Mouse (Mus musculus) intestine, embryonic 16.5 days (tissue): ENCODE data around the gene Ltbp4. TPM values are rescaled to one million over a fixed set of nuclear protein-coding genes. Genes with fewer than 3 reads are reported as not detected.
A peak's percentile ranks its signal among the peaks of the same experiment; 100 is the strongest.

ENCODE experiments used
- ATAC-seq: fragments of 200-750 bp; cut with Nextera tagmentation; 2 replicates; pipeline ENCODE4 v1.8.0; 2017; ENCODE audit warnings: moderate TSS enrichment, moderate library complexity
- H3K27ac ChIP-seq: fragments of 300-500 bp; sonication (generic); 2 replicates; pipeline ENCODE4 v1.5.1; 2014; ENCODE audit warnings: mild to moderate bottlenecking, low read length
- H3K27me3 ChIP-seq: fragments of 300-500 bp; sonication (generic); replicated peaks from 2 replicates; pipeline ENCODE4 v1.6.1; 2014; ENCODE audit warnings: low read length, control low read depth, mixed read lengths; ENCODE audit not compliant: control insufficient read depth, insufficient read depth
- H3K36me3 ChIP-seq: fragments of 300-500 bp; sonication (generic); 2 replicates; pipeline ENCODE4 v1.6.1; 2014; ENCODE audit warnings: low read length, control low read depth; ENCODE audit not compliant: control insufficient read depth, insufficient read depth
- H3K4me1 ChIP-seq: fragments of 300-500 bp; sonication (generic); 2 replicates; pipeline ENCODE4 v1.6.1; 2014; ENCODE audit warnings: low read length, control low read depth, mixed read lengths; ENCODE audit not compliant: control insufficient read depth, insufficient read depth
- H3K4me2 ChIP-seq: fragments of 300-500 bp; sonication (generic); 2 replicates; pipeline ENCODE4 v1.6.1; 2014; ENCODE audit warnings: low read depth, low read length, control low read depth
- H3K4me3 ChIP-seq: fragments of 300-500 bp; sonication (generic); 2 replicates; pipeline ENCODE4 v1.5.1; 2014; ENCODE audit warnings: mild to moderate bottlenecking, low read length
- H3K9ac ChIP-seq: fragments of 300-500 bp; sonication (generic); 2 replicates; pipeline ENCODE4 v1.6.1; 2014; ENCODE audit warnings: low read depth, low read length
- H3K9me3 ChIP-seq: fragments of 300-500 bp; sonication (generic); 2 replicates; pipeline ENCODE4 v1.6.1; 2016; ENCODE audit warnings: low read length, control low read depth; ENCODE audit not compliant: control insufficient read depth
- WGBS: fragments of 180-500 bp; shearing (Covaris S2); extraction: QIAGEN DNeasy Blood & Tissue Kit; methylation state at CpG from one replicate; pipeline ENCODE4 v1.1.7; 2014; 5-methylcytosine and 5-hydroxymethylcytosine counted together
- polyA plus RNA-seq: library from polyadenylated mRNA; unstranded; fragments of >200 nt; fragmentation: Nextera tagmentation; extraction: Ambion mirVana; gene quantifications from 2 replicates; pipeline ENCODE4 v1.2.1, GENCODE M21; 2015

Gene Ltbp4
- polyA plus RNA-seq, 1 experiment from 2014 or later = 70.2 TPM

GRCm38 (mm10) chr7:27331854-27332253, 5.6 kb downstream of the Ltbp4 start:
- Histone ChIP-seq H3K4me3 (peak overlapping the region; percentile 68), H3K27me3 (peaks cover 42% of the 10 kb centered on the region), H3K9ac (peak overlapping the region; percentile 85), H3K9me3 (no peaks in the 10 kb centered on the region), H3K27ac (peak overlapping the region; percentile 90), H3K36me3 (no peaks in the 10 kb centered on the region), H3K4me2 (peak overlapping the region; percentile 88), H3K4me1 (peaks cover 47% of the 10 kb centered on the region)
- 7% methylated on average over 8 of the region's 8 CpGs for WGBS
- ATAC-seq = no peak

- peaks cover 46% of the 10 kb centered on the region for H3K4me1 ChIP-seq
- peaks cover 43% of the 10 kb centered on the region for H3K27me3 ChIP-seq
- ATAC-seq = 0 out of 2 replicates have a peak, but pooled peaks have one; percentile 0
These were observed 6.0 kb downstream of the Ltbp4 start for GRCm38 (mm10) chr7:27331541-27331851.

GRCm38 (mm10) chr7:27330709-27331540, 6.6 kb downstream of the Ltbp4 start:
- ATAC-seq = peak; percentile 61
- Histone ChIP-seq H3K9ac (peak overlapping the region; percentile 85), H3K4me3 (peak overlapping the region; percentile 68), H3K4me2 (peak overlapping the region; percentile 88), H3K36me3 (0 out of 2 replicates have a peak, but pooled peaks cover 2% of the 10 kb centered on the region), H3K27me3 (peaks cover 42% of the 10 kb centered on the region), H3K9me3 (no peaks in the 10 kb centered on the region), H3K4me1 (peaks cover 50% of the 10 kb centered on the region), H3K27ac (peak overlapping the region; percentile 90)
- under 1% methylated on average over 39 of the region's 39 CpGs for WGBS

More at GRCm38 (mm10) chr7:27331541-27331851, 6.0 kb downstream of the Ltbp4 start:
- H3K4me2 ChIP-seq = peak overlapping the region; percentile 88
- peak overlapping the region; percentile 68 for H3K4me3 ChIP-seq
- no peaks in the 10 kb centered on the region for H3K9me3 ChIP-seq
- WGBS = 3% methylated on average over 8 of the region's 8 CpGs
- H3K9ac ChIP-seq = peak overlapping the region; percentile 85
- H3K27ac ChIP-seq = peak overlapping the region; percentile 90
- 0 out of 2 replicates have a peak, but pooled peaks cover 2% of the 10 kb centered on the region for H3K36me3 ChIP-seq

GRCm38 (mm10) chr7:27329981-27330380, 7.5 kb downstream of the Ltbp4 start:
- no peak for ATAC-seq
- WGBS = 28% methylated on average over 17 of the region's 17 CpGs
- no peak overlapping the region for H3K27ac ChIP-seq
- H3K9me3 ChIP-seq = no peaks in the 10 kb centered on the region
- 0 out of 2 replicates have a peak, but pooled peaks cover 2% of the 10 kb centered on the region for H3K36me3 ChIP-seq
- peak overlapping the region; percentile 68 for H3K4me3 ChIP-seq
- H3K4me2 ChIP-seq = peak overlapping the region; percentile 88
- peaks cover 42% of the 10 kb centered on the region for H3K27me3 ChIP-seq
- peaks cover 52% of the 10 kb centered on the region for H3K4me1 ChIP-seq
- H3K9ac ChIP-seq = 0 out of 2 replicates have a peak overlapping the region, but pooled peaks have one; percentile 85

- Histone ChIP-seq H3K9ac (peak overlapping the region; percentile 63), H3K4me1 (peaks cover 47% of the 10 kb centered on the region), H3K4me2 (peak overlapping the region; percentile 88), H3K27ac (no peak overlapping the region), H3K4me3 (peak overlapping the region; percentile 35), H3K9me3 (no peaks in the 10 kb centered on the region), H3K36me3 (0 out of 2 replicates have a peak, but pooled peaks cover 2% of the 10 kb centered on the region), H3K27me3 (peaks cover 37% of the 10 kb centered on the region)
- 6% methylated on average over 45 of the region's 45 CpGs for WGBS
- peak; percentile 15; the same call in 1 of the 2 replicates for ATAC-seq
These were observed 8.1 kb downstream of the Ltbp4 start for GRCm38 (mm10) chr7:27329326-27329947.

- WGBS = 41% methylated on average over 16 of the region's 16 CpGs
- no peak overlapping the region for H3K9ac ChIP-seq
- ATAC-seq = no peak
- no peak overlapping the region for H3K4me2 ChIP-seq
- H3K4me3 ChIP-seq = no peak overlapping the region
- no peaks in the 10 kb centered on the region for H3K9me3 ChIP-seq
- peaks cover 40% of the 10 kb centered on the region for H3K4me1 ChIP-seq
- H3K36me3 ChIP-seq = 0 out of 2 replicates have a peak, but pooled peaks cover 2% of the 10 kb centered on the region
- H3K27me3 ChIP-seq = peaks cover 29% of the 10 kb centered on the region; the same call in 1 of the 2 replicates
- H3K27ac ChIP-seq = no peak overlapping the region
These were observed 8.8 kb downstream of the Ltbp4 start for GRCm38 (mm10) chr7:27328648-27329047.

- Histone ChIP-seq H3K9ac (no peak overlapping the region), H3K36me3 (0 out of 2 replicates have a peak, but pooled peaks cover 2% of the 10 kb centered on the region), H3K4me2 (no peak overlapping the region), H3K4me1 (peaks cover 36% of the 10 kb centered on the region), H3K27me3 (peaks cover 24% of the 10 kb centered on the region; the same call in 1 of the 2 replicates), H3K9me3 (no peaks in the 10 kb centered on the region), H3K4me3 (no peak overlapping the region), H3K27ac (no peak overlapping the region)
- no peak for ATAC-seq
- 89% methylated on average over 11 of the region's 11 CpGs for WGBS
These were observed 9.3 kb downstream of the Ltbp4 start for GRCm38 (mm10) chr7:27328161-27328560.

- Histone ChIP-seq H3K4me1 (peaks cover 32% of the 10 kb centered on the region), H3K4me2 (no peak overlapping the region), H3K27me3 (peaks cover 22% of the 10 kb centered on the region; the same call in 1 of the 2 replicates), H3K9ac (no peak overlapping the region), H3K9me3 (no peaks in the 10 kb centered on the region), H3K27ac (no peak overlapping the region), H3K4me3 (no peak overlapping the region), H3K36me3 (0 out of 2 replicates have a peak, but pooled peaks cover 2% of the 10 kb centered on the region)
- ATAC-seq = no peak
- WGBS = 93% methylated on average over 8 of the region's 8 CpGs
These were observed 10.0 kb downstream of the Ltbp4 start for GRCm38 (mm10) chr7:27327500-27327899.
